Mouse (Mus musculus): ENCODE data around the gene Plcg2. TPM values are rescaled to one million over a fixed set of nuclear protein-coding genes. Genes with fewer than 3 reads are reported as not detected.
A peak's percentile ranks its signal among the peaks of the same experiment; 100 is the strongest.

Gene Plcg2
- polyA plus RNA-seq, 1 experiment from 2014 or later = 7.6 TPM

DNA sequence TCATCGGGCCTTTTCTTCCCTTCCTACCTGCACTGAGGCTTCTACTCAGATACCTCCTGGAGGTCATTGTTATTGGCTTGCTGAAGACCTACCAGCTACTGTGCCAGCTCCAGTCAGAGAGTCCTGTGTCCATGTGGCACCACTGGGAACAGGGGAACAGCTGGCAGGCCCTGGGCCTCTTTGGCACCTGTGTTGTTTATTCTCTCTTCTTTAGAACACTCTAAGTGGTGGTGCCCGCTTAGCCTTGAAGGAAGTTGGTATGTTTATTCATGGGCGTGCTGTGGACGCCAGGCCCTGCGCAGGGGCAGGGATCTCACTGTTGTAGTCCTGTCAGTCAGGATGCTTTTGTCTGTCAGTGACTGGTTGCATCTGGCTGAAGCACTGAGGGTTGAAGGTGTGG is 95.8 kb downstream of the Plcg2 start:
- CTCF ChIA-PET = no interaction called here
- DNase-seq (ENCODE audit: low read depth, low spot score) (no peak), ATAC-seq (no peak)
- TF ChIP-seq CTCF (IDR thresholded peaks at IDR 0.05) = no peak
- in situ Hi-C loops (cut with MboI; ENCODE audit: low pct_unique_long_range_greater_than_20kb) = no loop called here
- POLR2A ChIA-PET = no interaction called here
- H3K27me3 ChIP-seq = no peaks in the 10 kb centered on the region

DNA sequence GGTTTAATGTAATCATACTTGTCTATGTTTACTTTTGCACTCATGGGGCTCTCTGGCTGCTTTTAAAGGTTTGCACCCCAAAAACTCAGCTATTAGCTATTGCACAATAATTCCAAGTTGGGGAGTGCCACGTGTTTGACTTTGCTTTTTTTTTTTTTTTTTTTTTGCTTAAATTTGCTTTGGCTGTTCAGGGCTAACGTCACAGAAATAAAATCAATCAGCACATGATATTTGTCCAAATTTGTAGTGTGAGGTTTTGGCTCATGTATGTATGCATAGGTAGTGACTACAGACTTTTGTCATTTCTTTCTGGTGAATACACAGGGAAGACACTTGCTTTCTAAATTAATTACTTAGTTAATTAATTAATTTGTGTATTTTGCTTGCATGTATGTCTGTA is 96.9 kb downstream of the Plcg2 start:
- POLR2A ChIA-PET = no interaction called here
- no peak for TF ChIP-seq CTCF (IDR thresholded peaks at IDR 0.05)
- in situ Hi-C loops (cut with MboI; ENCODE audit: low pct_unique_long_range_greater_than_20kb) = no loop called here
- no peaks in the 10 kb centered on the region for H3K27me3 ChIP-seq
- CTCF ChIA-PET = interaction anchor here (0.7 kb wide), 1 partner anchor 29 kb away, joined by 3 read pairs; no protein-coding TSS in a partner anchor
- ATAC-seq (no peak), DNase-seq (ENCODE audit: low read depth, low spot score) (no peak)

DNA sequence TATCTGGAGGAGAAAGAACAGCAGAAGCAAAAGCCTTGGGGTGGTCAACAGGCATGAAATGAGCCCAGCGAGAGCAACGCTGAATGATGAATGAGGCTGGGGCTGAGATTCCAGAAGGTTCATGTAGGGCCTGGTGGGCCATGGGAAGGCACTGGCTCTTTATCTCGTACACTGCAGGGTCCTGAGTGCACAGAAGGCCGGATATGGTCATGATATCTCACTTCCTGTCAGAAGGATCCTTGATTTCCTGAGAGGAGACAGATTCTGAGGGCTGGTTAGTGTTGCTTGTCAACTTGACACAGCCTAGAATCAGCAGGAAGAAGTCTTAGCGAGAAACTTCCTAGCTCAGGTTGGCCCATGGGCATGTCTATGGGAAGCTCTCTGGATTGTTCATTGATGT is 98.7 kb downstream of the Plcg2 start:
- TF ChIP-seq CTCF (IDR thresholded peaks at IDR 0.05) = no peak
- ChIA-PET CTCF (no interaction called here), POLR2A (no interaction called here)
- DNase-seq (ENCODE audit: low read depth, low spot score) (no peak), ATAC-seq (no peak)
- in situ Hi-C loops (cut with MboI; ENCODE audit: low pct_unique_long_range_greater_than_20kb) = no loop called here
- H3K27me3 ChIP-seq = no peaks in the 10 kb centered on the region

DNA sequence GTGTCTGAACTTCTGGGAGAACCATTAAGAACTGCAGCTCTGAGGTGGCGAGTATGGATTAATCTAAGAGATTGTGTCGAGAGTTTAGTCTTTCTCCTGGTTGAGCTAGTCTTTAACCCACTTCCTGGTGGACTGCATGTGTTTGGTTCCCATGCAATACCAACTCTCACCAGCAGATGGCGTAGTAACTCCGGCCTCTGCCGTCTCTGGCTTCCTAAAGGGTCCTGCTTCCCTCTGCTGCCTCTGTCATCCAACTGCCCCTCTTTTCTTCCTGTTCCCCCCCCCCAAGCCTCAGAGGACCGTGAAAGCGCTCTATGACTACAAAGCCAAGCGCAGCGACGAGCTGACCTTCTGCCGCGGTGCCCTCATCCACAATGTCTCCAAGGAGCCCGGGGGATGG is 102.7 kb downstream of the Plcg2 start:
- in situ Hi-C loops (cut with MboI; ENCODE audit: low pct_unique_long_range_greater_than_20kb) = no loop called here

DNA sequence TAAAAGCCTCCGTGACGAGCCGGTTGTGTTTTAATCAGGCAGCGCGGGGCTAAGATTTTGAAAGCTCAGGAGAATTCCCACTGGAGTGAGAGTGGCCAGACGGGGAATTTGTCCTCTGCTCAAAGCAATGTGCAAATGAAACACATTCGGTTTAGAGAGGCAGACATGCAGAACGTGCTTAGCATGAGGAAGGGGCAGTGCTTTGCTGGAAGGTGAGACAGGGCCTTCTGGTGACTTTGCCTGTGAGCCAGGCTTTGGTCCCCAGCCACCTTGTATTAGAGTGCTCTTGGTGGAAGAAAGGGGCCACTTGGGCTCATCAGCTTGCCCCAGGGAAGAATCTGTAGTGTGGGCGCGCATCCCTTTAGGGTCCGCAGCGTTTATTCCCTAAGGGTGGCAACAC is 106.0 kb downstream of the Plcg2 start:
- no peaks in the 10 kb centered on the region for H3K27me3 ChIP-seq
- no peak for TF ChIP-seq CTCF (IDR thresholded peaks at IDR 0.05)
- no peak for DNase-seq (ENCODE audit: low read depth, low spot score)
- ChIA-PET POLR2A (no interaction called here), CTCF (interaction anchor here (1.8 kb wide), 1 partner anchor 13 kb away, joined by 4 read pairs; no protein-coding TSS in a partner anchor)
- in situ Hi-C loops (cut with MboI; ENCODE audit: low pct_unique_long_range_greater_than_20kb) = no loop called here
- ATAC-seq = no peak

More for the DNA sequence above, 102.7 kb downstream of the Plcg2 start:
- no peak for TF ChIP-seq CTCF (IDR thresholded peaks at IDR 0.05)
- ChIA-PET CTCF (interaction anchor here (1.4 kb wide), 1 partner anchor 15 kb away, joined by 4 read pairs; no protein-coding TSS in a partner anchor), POLR2A (interaction anchor here (0.7 kb wide), 1 partner anchor 37 kb away, joined by 4 read pairs; no protein-coding TSS in a partner anchor)
- DNase-seq (ENCODE audit: low read depth, low spot score) = no peak
- no peaks in the 10 kb centered on the region for H3K27me3 ChIP-seq
- ATAC-seq = no peak

DNA sequence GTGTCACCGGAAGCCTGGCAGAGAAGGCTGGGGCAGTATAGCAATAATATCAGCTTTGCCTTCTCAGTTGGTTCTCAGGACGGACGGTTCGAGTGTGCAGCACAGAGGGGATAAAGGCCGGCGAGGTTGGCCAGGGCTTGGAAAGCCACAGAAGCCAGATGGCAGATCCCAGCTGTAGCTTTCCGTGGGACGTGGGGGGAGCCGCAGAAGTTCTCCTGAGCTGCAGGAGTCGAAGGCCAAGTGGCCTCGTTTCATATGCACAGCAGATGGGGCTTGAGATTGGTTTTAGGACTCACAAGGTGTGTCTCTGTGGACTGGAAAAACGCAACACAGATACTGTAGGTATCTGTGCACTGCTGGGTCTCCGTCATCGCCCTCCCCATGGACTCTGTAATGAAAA is 106.6 kb downstream of the Plcg2 start:
- DNase-seq (ENCODE audit: low read depth, low spot score) = no peak
- no peak for ATAC-seq
- H3K27me3 ChIP-seq = no peaks in the 10 kb centered on the region
- in situ Hi-C loops (cut with MboI; ENCODE audit: low pct_unique_long_range_greater_than_20kb) = no loop called here
- ChIA-PET POLR2A (no interaction called here), CTCF (no interaction called here)
- TF ChIP-seq CTCF (IDR thresholded peaks at IDR 0.05) = no peak

DNA sequence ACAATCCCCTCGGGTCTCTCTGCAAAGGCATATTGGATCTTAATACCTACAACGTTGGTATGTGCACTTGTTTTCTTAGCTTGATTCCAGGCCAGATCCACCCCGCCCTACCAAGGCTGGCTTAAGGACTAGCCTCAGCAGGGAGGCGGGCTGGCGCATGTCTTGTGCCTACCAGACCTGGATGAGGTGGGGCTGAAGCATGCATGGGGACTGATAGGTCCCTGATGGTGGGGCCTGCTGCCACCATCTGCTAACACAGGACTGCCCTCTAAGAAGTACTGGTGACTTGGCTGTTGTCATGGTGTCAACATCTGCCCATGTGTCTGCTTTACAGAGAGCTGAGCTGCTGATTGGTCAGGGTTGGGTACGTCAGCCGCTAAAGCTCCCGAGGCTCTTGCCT is 107.1 kb downstream of the Plcg2 start:
- in situ Hi-C loops (cut with MboI; ENCODE audit: low pct_unique_long_range_greater_than_20kb) = no loop called here
- CTCF ChIA-PET = no interaction called here
- ATAC-seq (no peak), DNase-seq (ENCODE audit: low read depth, low spot score) (no peak)
- TF ChIP-seq CTCF (IDR thresholded peaks at IDR 0.05) = no peak
- H3K27me3 ChIP-seq = no peaks in the 10 kb centered on the region
- POLR2A ChIA-PET = no interaction called here

DNA sequence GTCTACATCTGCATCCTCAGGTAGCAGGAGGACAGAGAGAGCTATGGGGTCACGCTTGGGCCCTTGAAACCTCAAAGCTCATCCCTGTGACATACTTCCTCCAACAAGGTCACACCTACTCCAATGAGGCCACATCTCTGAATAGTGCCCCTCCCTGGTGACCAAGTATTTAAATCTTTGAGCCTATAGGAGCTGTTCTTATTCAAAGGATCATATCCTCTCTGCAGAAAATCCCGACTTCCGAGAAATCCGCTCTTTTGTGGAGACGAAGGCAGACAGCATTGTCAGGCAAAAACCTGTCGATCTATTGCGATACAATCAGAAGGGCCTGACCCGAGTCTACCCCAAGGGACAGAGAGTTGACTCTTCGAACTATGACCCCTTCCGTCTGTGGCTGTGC is 112.4 kb downstream of the Plcg2 start:
- ATAC-seq = no peak
- H3K27me3 ChIP-seq = no peaks in the 10 kb centered on the region
- ChIA-PET POLR2A (no interaction called here), CTCF (no interaction called here)
- in situ Hi-C loops (cut with MboI; ENCODE audit: low pct_unique_long_range_greater_than_20kb) = no loop called here
- no peak for DNase-seq (ENCODE audit: low read depth, low spot score)
- no peak for TF ChIP-seq CTCF (IDR thresholded peaks at IDR 0.05)

DNA sequence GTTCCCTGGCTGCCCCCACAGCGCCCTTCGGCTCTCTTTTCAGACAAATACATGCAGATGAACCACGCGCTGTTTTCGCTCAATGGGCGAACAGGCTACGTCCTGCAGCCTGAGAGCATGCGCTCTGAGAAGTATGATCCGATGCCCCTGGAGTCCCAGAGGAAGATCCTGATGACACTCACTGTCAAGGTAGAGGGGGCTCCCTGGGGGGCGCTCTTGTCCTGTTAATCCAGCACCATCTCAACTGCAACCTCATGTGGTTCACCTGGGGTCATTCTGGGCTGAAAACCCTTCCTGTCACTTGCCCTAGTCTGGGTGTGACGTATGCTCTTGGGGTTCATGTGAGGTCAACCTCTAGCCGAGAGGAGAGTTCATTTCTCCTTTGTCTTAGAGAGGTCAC is 114.8 kb downstream of the Plcg2 start:
- ChIA-PET CTCF (no interaction called here), POLR2A (no interaction called here)
- H3K27me3 ChIP-seq = no peaks in the 10 kb centered on the region
- in situ Hi-C loops (cut with MboI; ENCODE audit: low pct_unique_long_range_greater_than_20kb) = no loop called here
- ATAC-seq (no peak), DNase-seq (ENCODE audit: low read depth, low spot score) (no peak)
- no peak for TF ChIP-seq CTCF (IDR thresholded peaks at IDR 0.05)

DNA sequence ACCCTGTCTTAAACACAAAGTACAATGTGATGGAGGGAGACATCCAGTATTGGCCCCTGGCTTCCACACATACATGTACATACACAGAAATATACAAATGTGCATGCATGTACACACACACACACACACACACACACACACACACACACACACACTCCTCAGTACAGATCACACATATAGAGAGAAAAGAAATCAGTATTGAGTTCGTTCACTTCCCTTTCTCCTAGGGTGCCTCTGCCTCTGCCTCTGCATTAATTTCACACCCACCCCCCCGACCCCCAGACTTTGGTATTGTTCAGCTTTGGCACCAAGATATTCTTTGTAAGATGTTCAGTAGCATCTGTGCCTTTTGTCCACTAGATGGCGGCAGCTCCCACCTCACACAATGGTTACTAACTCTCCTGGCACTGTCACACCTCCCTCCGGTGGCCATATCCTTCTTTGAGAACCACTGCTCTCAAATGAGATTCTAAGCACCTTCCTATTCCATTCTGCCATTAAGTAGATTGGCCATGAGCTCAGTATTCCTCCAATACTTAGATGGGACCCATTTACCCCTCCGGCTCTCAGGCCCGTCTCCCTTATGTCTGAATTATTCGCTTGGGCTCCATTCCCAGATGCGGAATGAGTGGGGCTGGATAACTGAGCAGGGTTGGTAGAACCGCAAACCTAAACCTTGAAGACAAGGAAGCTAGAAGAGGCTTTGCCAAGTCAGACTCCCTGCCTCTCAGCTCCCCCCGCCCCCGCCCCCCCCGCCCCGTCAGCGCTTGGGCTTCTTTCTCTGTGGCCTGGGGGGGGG is 128.1 kb downstream of the Plcg2 start:
- CTCF ChIA-PET = interaction anchor here (0.7 to 1.9 kb wide), 5 partner anchors 9 to 244 kb away, joined by 3 to 8 read pairs (median 3); no protein-coding TSS in a partner anchor
- ATAC-seq (no peak), DNase-seq (ENCODE audit: low read depth, low spot score) (no peak)
- peak; percentile 91 for TF ChIP-seq CTCF (IDR thresholded peaks at IDR 0.05)
- POLR2A ChIA-PET = no interaction called here
- in situ Hi-C loops (cut with MboI; ENCODE audit: low pct_unique_long_range_greater_than_20kb) = no loop called here
- no peaks in the 10 kb centered on the region for H3K27me3 ChIP-seq

GRCm38 (mm10) chr8:117627096-117627495 is 129.0 kb downstream of the Plcg2 start:
- ChIA-PET POLR2A (no interaction called here), CTCF (interaction anchor here (1.2 to 1.9 kb wide), 2 partner anchors 8 to 180 kb away, joined by 3 to 8 read pairs; no protein-coding TSS in a partner anchor)
- in situ Hi-C loops (cut with MboI; ENCODE audit: low pct_unique_long_range_greater_than_20kb) = no loop called here
- DNase-seq (ENCODE audit: low read depth, low spot score) = no peak
- H3K27me3 ChIP-seq = no peaks in the 10 kb centered on the region
- TF ChIP-seq CTCF (IDR thresholded peaks at IDR 0.05) = no peak
- no peak for ATAC-seq
